Mouse (Mus musculus) CH12.LX (cell line): ENCODE results near the gene Dgka.

Source experiments
- CTCF ChIP-seq, 2 experiments: IDR thresholded peaks in 1 of 2; conservative IDR thresholded peaks in 1 of 2; 2 replicates each; pipeline ENCODE4 v1.5.1; 2011 to 2012; ENCODE audit warnings: low read depth in 2 of 2, low read length in 2 of 2, improper control_type of control experiment in 1 of 2, inconsistent platforms in 1 of 2, mild to moderate bottlenecking in 1 of 2, moderate library complexity in 1 of 2
- EP300 ChIP-seq: IDR thresholded peaks from 2 replicates; pipeline ENCODE4 v1.6.1; 2011; ENCODE audit warnings: low read length, improper control_type of control experiment
- HCFC1 ChIP-seq: IDR thresholded peaks from 2 replicates; pipeline ENCODE4 v1.6.1; 2012; ENCODE audit warnings: low read depth, mild to moderate bottlenecking, inconsistent platforms, low read length, improper control_type of control experiment
- MAZ ChIP-seq: IDR thresholded peaks from 2 replicates; pipeline ENCODE4 v1.6.1; 2012; ENCODE audit warnings: low read depth, mild to moderate bottlenecking, inconsistent platforms, low read length, improper control_type of control experiment, moderate library complexity
- MYC ChIP-seq: IDR thresholded peaks from 2 replicates; pipeline ENCODE4 v1.6.1; 2011; ENCODE audit warnings: low read depth, mild to moderate bottlenecking, improper control_type of control experiment, low read length
- POLR2A ChIP-seq: IDR thresholded peaks from 2 replicates; pipeline ENCODE4 v1.6.1; 2011; ENCODE audit warnings: low read depth, mild to moderate bottlenecking, improper control_type of control experiment, low read length
- POLR2AphosphoS2 ChIP-seq: IDR thresholded peaks from 2 replicates; pipeline ENCODE4 v1.6.1; 2011; ENCODE audit warnings: low read depth, low read length, improper control_type of control experiment
- RAD21 ChIP-seq: IDR thresholded peaks from 2 replicates; pipeline ENCODE4 v1.6.1; 2011; ENCODE audit warnings: low read depth, mild to moderate bottlenecking, low read length, improper control_type of control experiment, moderate library complexity
- TBP ChIP-seq: conservative IDR thresholded peaks from 2 replicates; pipeline ENCODE4 v1.6.1; 2011; ENCODE audit warnings: low read depth, low read length, improper control_type of control experiment
- UBTF ChIP-seq: IDR thresholded peaks from 2 replicates; pipeline ENCODE4 v1.6.1; 2012; ENCODE audit warnings: low read depth, mild to moderate bottlenecking, inconsistent platforms, low read length, improper control_type of control experiment, moderate library complexity
- USF1 ChIP-seq: IDR thresholded peaks from 2 replicates; pipeline ENCODE4 v1.6.1; 2014; ENCODE audit warnings: low read depth, mild to moderate bottlenecking, inconsistent platforms, low read length, improper control_type of control experiment

GRCm38 (mm10) chr10:128737435-128737834, 7.2 kb downstream of the Dgka start:
- TF ChIP-seq CTCF (conservative IDR thresholded peaks at IDR 0.05 in 1 of 2, IDR thresholded peaks at IDR 0.05 in 1 of 2; ENCODE audit: low read depth in 2 of 2, low read length in 2 of 2) = no peak
- 0 out of 2 replicates have a peak, but pooled peaks have one; percentile 21 for TF ChIP-seq MYC
- TF ChIP-seq EP300 = no peak
- no peak; the same call in 1 of the 2 replicates for TF ChIP-seq POLR2A
- no peak for TF ChIP-seq RAD21
- TF ChIP-seq UBTF = no peak
- TF ChIP-seq POLR2AphosphoS2 = no peak
- peak; percentile 82 for TF ChIP-seq USF1
- no peak for TF ChIP-seq HCFC1
- no peak for TF ChIP-seq TBP
- TF ChIP-seq MAZ = no peak
